Mouse (Mus musculus) CH12F3 (cell line): Measurements from ENCODE around the gene Slc20a1.

Experiments
- in situ Hi-C: fragments of 300-500 bp; cut with MboI; formaldehyde crosslinking; loops from 2 replicates; pipeline ENCODE4 v1.14.3; 2020; ENCODE audit warnings: low sequenced_read_pairs

Gene Slc20a1

GRCm38 (mm10) chr2:129198436-129199327 lies at the start of gene Slc20a1:
TSS of gene Slc20a1 (plus strand) at chr2:129198764.
- in situ Hi-C loops: no loop called here

- in situ Hi-C loops: no loop called here
Measured at GRCm38 (mm10) chr2:129148836-129149235, 49.7 kb upstream of the Slc20a1 start.

- in situ Hi-C loops: no loop called here
Measured at GRCm38 (mm10) chr2:129150386-129150785, 48.2 kb upstream of the Slc20a1 start.

GRCm38 (mm10) chr2:129151111-129151510 lies 47.5 kb upstream of the Slc20a1 start:
- in situ Hi-C loops: no loop called here

DNA sequence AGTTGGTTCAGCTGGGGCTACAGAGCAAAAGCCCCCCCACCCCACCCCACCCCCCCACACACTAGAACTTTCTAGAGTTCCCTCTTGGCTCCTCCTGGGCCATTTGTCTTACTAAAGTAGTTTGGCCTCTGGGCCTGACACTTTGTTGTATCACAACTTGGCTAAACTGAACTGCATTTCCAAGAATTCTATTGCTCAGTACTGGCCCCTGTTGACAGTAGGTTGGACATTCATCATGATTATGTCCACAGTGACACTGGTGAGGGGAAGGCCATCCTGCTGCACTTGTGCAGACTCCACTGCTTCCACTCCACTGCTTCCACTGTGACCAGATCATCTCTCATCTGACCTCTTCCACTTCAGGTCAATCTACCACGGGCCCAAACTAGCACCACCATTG lies 45.8 kb upstream of the Slc20a1 start:
- in situ Hi-C loops: no loop called here

DNA sequence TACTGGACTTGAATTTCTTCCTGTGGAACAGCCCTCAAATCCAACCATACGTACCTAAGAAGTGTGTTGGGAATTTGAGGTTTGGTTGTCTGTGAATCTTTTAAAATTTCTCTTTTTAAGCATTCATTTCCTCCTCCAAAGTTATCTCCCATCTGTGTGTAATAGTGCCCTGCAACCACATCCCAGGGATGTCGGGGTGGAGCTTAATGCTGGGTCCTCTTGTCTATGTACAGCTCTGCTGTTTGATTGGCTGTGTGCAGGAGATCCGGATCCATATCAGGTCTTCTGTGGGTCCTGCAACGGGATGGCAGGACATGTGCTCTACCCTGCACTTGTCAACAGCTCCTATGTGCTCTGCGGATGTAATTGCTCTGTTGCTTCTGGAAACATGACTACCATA lies 33.7 kb upstream of the Slc20a1 start:
- in situ Hi-C loops: no loop called here

GRCm38 (mm10) chr2:129166466-129167463 lies 31.8 kb upstream of the Slc20a1 start:
- in situ Hi-C loops: no loop called here

DNA sequence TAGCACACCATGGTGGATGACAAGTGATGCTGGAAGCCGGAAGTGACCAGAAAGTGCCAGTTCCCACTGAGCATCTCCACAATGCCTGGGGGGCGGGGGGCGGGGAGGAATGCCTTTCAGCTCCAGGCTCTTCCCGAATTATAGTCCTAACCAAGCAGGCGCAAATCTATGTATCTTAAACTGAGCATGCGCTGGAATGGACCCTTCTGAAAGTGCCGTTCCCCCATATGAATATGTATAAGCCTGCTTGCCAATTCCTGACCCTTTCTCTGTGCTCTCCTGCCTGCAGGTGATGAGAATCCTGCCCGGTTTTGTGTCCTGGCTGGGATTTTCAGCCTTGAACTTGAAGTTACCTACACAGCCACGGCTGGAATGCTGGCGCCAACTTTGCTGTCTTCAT lies 25.2 kb upstream of the Slc20a1 start:
- in situ Hi-C loops: loop anchor here (10.0 kb wide), 1 partner anchor 81 kb away; no protein-coding TSS in a partner anchor

DNA sequence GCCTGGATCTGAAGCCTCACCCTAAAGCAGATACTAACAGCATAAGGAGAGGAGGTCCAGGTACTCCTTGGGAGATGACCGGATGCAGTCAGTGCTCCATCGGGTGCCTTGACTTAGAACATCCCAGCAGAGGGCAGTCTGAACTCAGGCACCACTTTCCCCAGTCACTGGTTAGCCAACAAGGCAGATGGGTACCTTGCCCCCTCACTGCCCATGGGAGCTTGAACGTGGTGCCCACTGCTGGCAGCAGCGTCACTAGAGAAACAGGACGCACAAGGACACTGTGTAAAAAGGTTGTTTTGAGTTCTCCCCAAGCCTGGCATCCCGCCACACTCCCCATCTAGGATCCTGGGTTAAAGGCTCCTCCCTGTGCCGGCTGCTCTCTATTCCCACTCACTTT lies 24.1 kb upstream of the Slc20a1 start:
- in situ Hi-C loops: loop anchor here (10.0 kb wide), 1 partner anchor 80 kb away; no protein-coding TSS in a partner anchor

- in situ Hi-C loops: loop anchor here (10.0 kb wide), 1 partner anchor 79 kb away; no protein-coding TSS in a partner anchor
Measured at GRCm38 (mm10) chr2:129175636-129176035, 22.9 kb upstream of the Slc20a1 start.

GRCm38 (mm10) chr2:129176676-129177420 lies 21.7 kb upstream of the Slc20a1 start:
- in situ Hi-C loops: loop anchor here (10.0 kb wide), 1 partner anchor 78 kb away; no protein-coding TSS in a partner anchor

- in situ Hi-C loops: loop anchor here (10.0 kb wide), 1 partner anchor 77 kb away; no protein-coding TSS in a partner anchor
Measured at GRCm38 (mm10) chr2:129177661-129178060, 20.9 kb upstream of the Slc20a1 start.

- in situ Hi-C loops: loop anchor here (10.0 kb wide), 1 partner anchor 76 kb away; no protein-coding TSS in a partner anchor
Measured at GRCm38 (mm10) chr2:129178182-129178908, 20.2 kb upstream of the Slc20a1 start.

DNA sequence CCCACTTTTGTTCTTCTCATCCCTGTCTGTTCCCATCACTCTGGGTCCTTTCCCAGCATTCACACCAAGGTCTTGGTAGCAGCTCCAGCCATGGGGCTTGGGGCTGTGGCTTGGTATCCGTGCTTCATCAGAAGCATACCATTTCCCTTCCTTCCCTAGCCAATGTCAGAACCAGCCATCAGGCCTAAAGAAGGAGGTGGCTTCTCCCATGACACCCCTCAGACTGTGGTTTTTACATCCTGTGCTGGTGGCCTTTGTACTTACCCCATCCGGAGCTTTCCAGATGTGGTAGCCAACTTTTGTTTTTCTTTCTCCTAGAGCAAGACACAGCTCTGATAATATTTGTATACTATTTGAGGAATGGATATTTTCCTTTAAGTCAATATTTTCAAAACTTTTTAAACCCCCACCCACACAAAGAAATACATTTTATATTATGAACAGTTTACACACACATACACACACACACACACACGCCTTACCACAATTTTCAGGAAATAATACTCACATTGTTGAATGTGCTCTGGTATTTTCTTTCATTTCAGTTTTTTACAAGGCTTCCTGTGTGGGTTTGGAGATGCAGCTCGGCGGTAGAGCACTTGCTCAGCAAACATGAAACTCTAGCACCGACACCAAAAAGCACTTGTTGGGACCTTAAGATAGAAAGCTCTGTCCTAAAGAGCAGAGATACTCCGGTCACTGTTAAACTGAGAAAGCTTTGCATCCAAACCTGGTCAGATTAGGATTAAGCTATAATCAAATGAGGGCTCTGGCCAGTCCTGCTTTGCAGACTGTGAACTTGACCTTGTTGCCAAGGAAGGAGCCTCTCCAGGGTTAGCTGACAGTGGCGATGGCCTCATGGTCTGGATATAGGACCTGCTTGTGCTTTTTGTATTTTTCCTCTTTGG lies 18.4 kb upstream of the Slc20a1 start:
- in situ Hi-C loops: loop anchor here (10.0 kb wide), 1 partner anchor 75 kb away; no protein-coding TSS in a partner anchor

GRCm38 (mm10) chr2:129181509-129181908 lies 17.1 kb upstream of the Slc20a1 start:
- in situ Hi-C loops: no loop called here

GRCm38 (mm10) chr2:129182412-129182811 lies 16.2 kb upstream of the Slc20a1 start:
- in situ Hi-C loops: no loop called here

DNA sequence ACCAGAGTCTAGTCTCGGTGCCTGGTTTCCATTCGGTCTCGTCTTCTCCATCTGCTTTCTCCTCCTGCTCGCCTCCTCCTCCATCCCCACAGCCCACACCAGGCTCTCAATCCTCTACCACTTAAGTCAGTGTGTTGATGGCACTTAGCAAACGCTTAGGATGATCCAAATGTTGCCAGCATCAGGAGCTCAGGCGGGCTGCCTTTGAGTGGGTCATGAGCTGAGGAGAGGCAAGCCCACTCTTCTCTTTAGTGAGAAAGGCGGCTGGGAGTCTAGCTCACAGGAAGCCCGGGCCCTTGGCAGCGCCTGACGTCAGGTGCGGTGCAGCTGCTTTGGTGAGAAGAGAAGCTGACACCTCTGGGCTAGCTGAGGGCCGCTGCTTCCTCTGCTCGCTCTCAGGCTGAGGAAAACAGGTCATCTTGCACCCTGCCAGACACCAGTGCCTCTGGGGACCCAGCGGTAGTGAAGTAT lies 15.0 kb upstream of the Slc20a1 start:
- in situ Hi-C loops: no loop called here

DNA sequence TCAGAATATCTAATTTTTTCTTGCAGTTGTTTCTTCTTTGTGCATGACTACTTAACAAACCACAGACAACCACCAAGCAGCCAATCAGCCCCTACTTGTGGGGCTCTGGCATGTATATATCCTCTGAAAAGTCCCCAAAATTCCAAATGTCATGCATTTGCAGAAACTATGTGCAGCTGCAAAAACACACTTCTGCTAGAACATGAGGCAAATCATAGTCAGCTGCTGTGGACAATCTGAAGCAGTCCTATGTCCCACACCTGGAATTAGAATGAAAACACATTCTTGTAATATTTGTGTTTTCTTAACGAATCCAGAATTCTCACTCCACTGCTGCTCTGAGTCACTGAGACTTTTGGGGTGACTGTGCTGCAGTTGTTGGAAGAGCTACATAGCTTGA lies 13.7 kb upstream of the Slc20a1 start:
- in situ Hi-C loops: no loop called here
